Mouse (Mus musculus) CD8-positive naive resting alpha-beta T cell, adult 2 months (primary cell): Measurements from ENCODE around the gene Dhrs1.

Experiments used
- DNase-seq, 2 experiments: peaks; one replicate each; pipeline ENCODE4 v3.0.0; 2022; ENCODE audit warnings: low read depth in 2 of 2, low spot score in 2 of 2

Dhrs1 gene

DNA sequence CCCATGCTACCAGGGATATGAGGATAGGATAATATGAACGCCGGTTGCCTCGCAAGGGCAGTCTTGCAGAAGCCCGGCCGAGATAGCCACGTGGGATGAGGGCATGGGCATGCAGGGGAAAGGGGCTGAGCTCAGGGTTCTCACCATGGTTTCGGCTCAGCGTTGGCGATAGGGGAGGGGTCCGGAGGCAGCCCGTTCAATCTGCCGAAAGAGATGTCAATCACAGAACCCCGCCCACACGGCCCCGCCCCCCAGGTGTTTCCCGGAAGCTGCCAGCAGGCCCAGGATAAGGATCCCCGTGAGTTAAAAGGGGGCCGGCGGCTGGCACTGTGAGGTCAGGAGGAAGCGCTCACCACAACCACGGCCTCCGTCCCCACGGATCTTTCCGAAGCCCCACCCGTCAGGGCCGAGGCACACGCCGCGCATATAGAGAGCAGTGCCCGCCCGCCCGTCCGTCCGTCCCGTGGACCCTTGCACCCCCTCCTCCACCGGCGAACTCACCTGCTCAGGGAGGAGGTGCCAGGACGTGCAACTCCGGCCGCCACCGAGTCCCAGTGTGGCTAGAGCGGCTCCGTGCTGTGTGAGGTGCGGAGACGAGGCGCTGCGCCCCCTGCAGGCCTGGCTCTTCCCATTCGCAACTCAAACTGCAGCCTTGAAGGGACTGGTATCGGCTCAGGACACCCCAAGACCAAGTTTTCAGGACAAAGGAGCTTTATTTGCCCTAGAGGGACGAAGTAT is 23.6 kb downstream of the Dhrs1 start, which contains the start of gene Rabggta:
Gene Rabggta (minus strand): TSS at position 564 of the 738 bp plus-strand sequence.
- peak; percentile 90 to 93 for DNase-seq

DNA sequence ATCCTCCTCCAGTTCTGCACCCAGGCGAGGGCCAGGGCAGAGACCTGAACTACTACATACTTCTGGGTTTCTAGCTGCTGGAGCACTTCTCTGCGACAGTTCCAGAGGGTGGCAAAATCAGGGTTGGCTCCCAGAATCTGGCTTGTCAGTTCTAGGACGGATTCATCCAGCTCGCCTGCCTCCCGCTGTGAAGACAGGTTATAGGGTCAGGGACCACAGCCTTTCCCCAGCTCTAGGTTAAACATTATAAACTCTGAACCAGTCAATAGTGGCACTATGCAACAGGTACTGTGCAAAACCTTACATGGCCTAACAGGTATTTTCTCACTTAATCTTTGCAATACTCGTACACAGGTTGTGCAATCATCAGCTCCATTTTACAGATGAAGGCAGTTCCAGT is 24.4 kb downstream of the Dhrs1 start:
- DNase-seq = no peak

DNA sequence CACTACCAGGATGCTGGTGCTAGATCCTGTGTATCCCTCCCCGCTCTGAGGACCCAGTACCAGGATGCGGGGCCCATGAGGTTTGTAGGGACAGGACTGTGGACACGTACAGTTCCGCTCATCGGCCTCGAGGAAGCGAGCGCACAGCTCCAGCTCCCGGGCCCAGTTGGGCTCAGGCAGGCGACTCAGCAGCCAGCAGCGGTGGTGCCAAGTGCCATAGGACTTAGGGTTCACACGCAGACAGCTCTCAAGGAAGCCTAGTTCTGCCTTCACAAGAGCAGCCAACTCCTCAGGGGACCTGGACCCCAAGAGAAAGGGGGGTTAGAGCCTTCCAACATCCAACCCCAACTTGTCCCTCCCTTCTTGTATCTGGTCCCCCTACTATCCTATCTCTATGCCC is 24.8 kb downstream of the Dhrs1 start:
- DNase-seq = no peak

- DNase-seq = no peak
Observed at GRCm38 (mm10) chr14:55719737-55720136, 25.8 kb downstream of the Dhrs1 start.

- no peak for DNase-seq
Observed at GRCm38 (mm10) chr14:55716884-55717283, 28.6 kb downstream of the Dhrs1 start.

- DNase-seq = no peak
Observed at GRCm38 (mm10) chr14:55716271-55716670, 29.2 kb downstream of the Dhrs1 start.

- DNase-seq = no peak
Observed at GRCm38 (mm10) chr14:55714893-55715292, 30.6 kb downstream of the Dhrs1 start.

- DNase-seq = no peak
Observed at GRCm38 (mm10) chr14:55713729-55714122, 31.8 kb downstream of the Dhrs1 start, which contains the start of gene Tgm1. TSS of gene Tgm1 (minus strand) at chr14:55713926.

GRCm38 (mm10) chr14:55713007-55713728 is 32.3 kb downstream of the Dhrs1 start:
- no peak for DNase-seq

DNA sequence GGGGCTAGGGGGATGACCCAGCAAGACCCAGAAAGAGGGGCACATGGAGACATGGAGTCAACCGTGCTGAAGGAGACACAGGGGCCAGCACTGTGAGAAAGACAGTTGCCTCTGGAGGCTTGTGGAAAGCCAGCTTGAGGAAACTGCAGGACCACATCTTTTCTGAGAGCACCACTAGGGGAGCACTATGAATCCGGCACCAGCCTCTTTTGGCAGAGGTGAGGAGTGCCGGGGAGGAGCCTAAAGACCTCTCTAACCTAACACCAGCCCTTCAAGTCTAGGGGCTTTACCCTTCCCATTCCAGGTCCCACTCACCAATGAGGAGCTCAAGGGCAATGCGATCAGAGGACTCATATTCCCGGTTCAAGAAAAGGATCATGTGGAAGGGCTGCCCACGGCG is 33.7 kb downstream of the Dhrs1 start:
- DNase-seq = no peak

- no peak for DNase-seq
Observed at GRCm38 (mm10) chr14:55709509-55709908, 36.0 kb downstream of the Dhrs1 start.

DNA sequence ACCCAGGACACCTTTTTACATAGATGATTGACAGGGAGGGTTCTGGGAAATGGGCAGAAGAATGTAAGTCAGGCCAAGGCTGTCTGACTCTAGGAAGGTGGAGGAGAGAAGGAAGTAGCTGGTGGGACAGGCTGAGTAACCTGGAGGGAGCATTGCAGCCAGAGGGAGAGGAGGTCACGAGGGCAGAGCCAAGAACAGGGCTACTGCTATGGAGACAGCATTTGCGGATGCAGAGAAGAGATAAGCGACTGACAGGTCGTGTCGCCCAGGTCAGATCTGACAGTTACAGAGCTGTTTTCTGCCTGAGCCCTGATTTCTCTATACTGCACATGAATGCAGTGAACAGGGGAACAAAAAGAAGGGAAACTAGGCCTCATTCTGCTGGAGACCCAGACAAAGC is 38.1 kb downstream of the Dhrs1 start:
- no peak for DNase-seq

GRCm38 (mm10) chr14:55706051-55706600 is 39.4 kb downstream of the Dhrs1 start:
- DNase-seq = no peak

- no peak for DNase-seq
Observed at GRCm38 (mm10) chr14:55702761-55703160, 42.7 kb downstream of the Dhrs1 start.

GRCm38 (mm10) chr14:55701131-55701530 is 44.4 kb downstream of the Dhrs1 start:
- DNase-seq = no peak

DNA sequence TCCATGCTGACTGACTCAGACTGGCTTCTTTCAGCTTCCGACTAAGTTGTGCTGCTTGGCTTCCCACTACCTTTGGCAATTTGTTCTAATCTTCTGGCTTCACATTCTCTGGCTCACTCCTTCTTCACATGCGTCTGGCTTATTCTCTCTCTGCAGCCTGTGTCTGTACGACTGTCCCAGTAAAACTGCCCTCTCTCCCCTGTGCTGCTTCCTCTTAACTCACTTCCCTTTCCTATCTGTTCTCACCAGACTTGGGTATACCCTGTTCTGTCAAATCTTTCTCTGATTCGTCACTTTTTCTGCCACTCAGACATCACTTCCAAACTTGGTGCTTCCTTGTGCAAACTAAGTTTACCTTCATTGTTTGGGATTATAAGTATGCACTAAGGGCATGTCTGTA is 48.3 kb downstream of the Dhrs1 start:
- DNase-seq = no peak

DNA sequence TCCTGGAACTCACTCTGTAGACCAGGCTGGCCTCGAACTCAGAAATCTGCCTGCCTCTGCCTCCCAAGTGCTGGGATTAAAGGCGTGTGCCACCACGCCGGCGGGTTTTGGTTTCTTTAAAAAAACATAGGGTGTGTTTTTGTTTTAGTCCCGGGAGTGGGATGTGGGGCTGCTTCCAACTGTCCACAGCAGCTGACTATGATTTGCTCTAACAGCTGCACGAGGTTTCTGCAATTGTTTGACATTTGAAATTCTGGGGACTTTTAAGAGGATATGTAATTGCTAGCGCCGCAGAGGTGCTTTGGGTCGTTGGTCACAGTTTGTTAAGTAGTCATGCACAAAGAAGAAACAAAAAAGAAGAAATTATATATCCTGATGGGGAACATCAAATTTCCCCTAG is 56.1 kb downstream of the Dhrs1 start:
- no peak for DNase-seq
